14 mouse cellular contexts compared by ENCODE assay signal in the genomic region with DNA sequence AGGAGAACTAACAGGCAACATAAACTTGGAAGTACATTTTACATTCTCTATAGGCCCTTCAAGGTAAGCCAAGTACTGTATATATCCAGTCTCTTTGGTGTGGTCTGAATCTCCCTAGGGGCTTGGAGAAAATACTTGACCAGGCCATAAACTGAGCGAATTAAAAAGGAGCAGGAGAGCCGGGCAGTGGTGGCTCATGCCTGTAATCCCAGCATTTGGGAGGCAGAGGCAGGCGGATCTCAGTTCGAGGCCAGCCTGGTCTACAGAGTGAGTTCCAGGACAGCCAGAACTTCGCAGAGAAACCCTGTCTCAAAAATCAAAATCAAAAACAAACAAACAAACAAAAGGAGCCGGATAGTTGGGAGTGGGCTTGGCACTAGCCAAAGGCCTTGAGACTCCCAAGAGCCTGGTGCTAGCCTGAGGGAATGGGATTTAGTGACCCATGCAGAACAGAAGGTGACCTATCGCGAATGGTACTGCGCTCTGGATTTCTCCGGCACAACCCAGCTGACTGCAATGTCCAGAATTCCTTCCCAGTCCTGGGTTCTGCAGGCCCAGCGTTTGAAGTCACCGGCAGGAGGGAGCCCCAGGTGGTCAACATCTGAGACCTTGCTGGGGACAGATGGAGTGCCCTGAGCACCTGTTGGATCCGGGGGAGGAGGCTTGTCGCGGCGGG. TPM values are rescaled to one million over a fixed set of nuclear protein-coding genes. Genes with fewer than 3 reads are reported as not detected.
DNase-seq lines count a peak whose midpoint lies in the region; ATAC-seq lines count a peak whose summit lies in the region.
"Had no signal": no experiment of that assay in that cellular context is flagged by ENCODE, and none has a peak within 500 bp of the region (broad histone marks: within the 10 kb centered on the region; RNA-seq: fewer than 3 reads in every experiment).

No protein-coding gene starts in this region.

- H3K9me3 ChIP-seq in forebrain, embryonic 10.5 days: no peaks in the 10 kb centered on the region
- H3K9me3 ChIP-seq in forebrain, embryonic 11.5 days (ENCODE audit: control insufficient read depth, low read length): no peaks in the 10 kb centered on the region
- no peaks in the 10 kb centered on the region for H3K9me3 ChIP-seq in hindbrain, embryonic 10.5 days
- no peaks in the 10 kb centered on the region for H3K9me3 ChIP-seq in hindbrain, embryonic 16.5 days (ENCODE audit: control insufficient read depth, low read length)
- H3K9me3 ChIP-seq in megakaryocyte, embryonic 14.5 days: no peaks in the 10 kb centered on the region
- H3K9me3 ChIP-seq in liver, embryonic 15.5 days (replicated peaks): no peaks in the 10 kb centered on the region
- H3K9me3 ChIP-seq: neural tube, embryonic 15.5 days had no signal

- no peak overlapping the region for H3K4me2 ChIP-seq in forebrain, embryonic 11.5 days (ENCODE audit: low read depth, low read length, severe bottlenecking)
- H3K4me2 ChIP-seq in hindbrain, embryonic 16.5 days (ENCODE audit: low read length): no peak overlapping the region
- peak overlapping the region; percentile 35; the same call in 1 of the 2 replicates for H3K4me2 ChIP-seq in liver, embryonic 15.5 days
- H3K4me2 ChIP-seq: neural tube, embryonic 15.5 days had no signal

- no peaks in the 10 kb centered on the region for H3K36me3 ChIP-seq in forebrain, embryonic 10.5 days (replicated peaks)
- no peaks in the 10 kb centered on the region for H3K36me3 ChIP-seq in forebrain, embryonic 11.5 days (ENCODE audit: control insufficient read depth, insufficient read depth, low read length)
- H3K36me3 ChIP-seq in hindbrain, embryonic 10.5 days: no peaks in the 10 kb centered on the region
- H3K36me3 ChIP-seq in hindbrain, embryonic 16.5 days (ENCODE audit: control insufficient read depth, insufficient read depth, low read length): no peaks in the 10 kb centered on the region
- peaks cover 8% of the 10 kb centered on the region for H3K36me3 ChIP-seq in megakaryocyte, embryonic 14.5 days (replicated peaks; ENCODE audit: low read length)
- H3K36me3 ChIP-seq in liver, embryonic 15.5 days (replicated peaks): no peaks in the 10 kb centered on the region
- H3K36me3 ChIP-seq: neural tube, embryonic 15.5 days had no signal

- no peak for ATAC-seq in forebrain, embryonic 11.5 days (replicated peaks; ENCODE audit: low FRiP score)
- ATAC-seq in hindbrain, embryonic 16.5 days: no peak
- no peak for ATAC-seq in megakaryocyte, adult 5-6 weeks (ENCODE audit: poor library complexity, severe bottlenecking)
- no peak for ATAC-seq in liver, embryonic 15.5 days (ENCODE audit: insufficient read depth)

- H3K4me3 ChIP-seq in forebrain, embryonic 10.5 days: peak overlapping the region; percentile 31; the same call in 1 of the 2 replicates
- H3K4me3 ChIP-seq in forebrain, embryonic 11.5 days (ENCODE audit: low read depth, low read length): no peak overlapping the region
- peak overlapping the region; percentile 16; the same call in 1 of the 2 replicates for H3K4me3 ChIP-seq in hindbrain, embryonic 10.5 days
- no peak overlapping the region for H3K4me3 ChIP-seq in hindbrain, embryonic 16.5 days (ENCODE audit: low read length)
- H3K4me3 ChIP-seq in megakaryocyte, embryonic 14.5 days (replicated peaks): peak overlapping the region; percentile 23
- no peak overlapping the region for H3K4me3 ChIP-seq in liver, embryonic 15.5 days (replicated peaks)
- H3K4me3 ChIP-seq: heart, adult 2 months; layer of hippocampus, adult 2 months; left cerebral cortex, adult 2 months; neural tube, embryonic 15.5 days had no signal

- peak overlapping the region; percentile 21; the same call in 1 of the 2 replicates for H3K27ac ChIP-seq in forebrain, embryonic 10.5 days
- no peak overlapping the region for H3K27ac ChIP-seq in forebrain, embryonic 11.5 days (ENCODE audit: low read depth, low read length)
- no peak overlapping the region for H3K27ac ChIP-seq in hindbrain, embryonic 10.5 days
- H3K27ac ChIP-seq in hindbrain, embryonic 16.5 days (ENCODE audit: low read depth, low read length): no peak overlapping the region
- no peak overlapping the region for H3K27ac ChIP-seq in liver, embryonic 15.5 days (replicated peaks)
- H3K27ac ChIP-seq: heart, adult 2 months; layer of hippocampus, adult 2 months; left cerebral cortex, adult 2 months; neural tube, embryonic 15.5 days had no signal

- no peak overlapping the region for H3K9ac ChIP-seq in forebrain, embryonic 11.5 days (ENCODE audit: low read length)
- H3K9ac ChIP-seq in hindbrain, embryonic 16.5 days (ENCODE audit: low read depth, low read length): no peak overlapping the region
- H3K9ac ChIP-seq in liver, embryonic 15.5 days: no peak overlapping the region
- H3K9ac ChIP-seq: neural tube, embryonic 15.5 days had no signal

- peaks cover 36% of the 10 kb centered on the region for H3K4me1 ChIP-seq in forebrain, embryonic 10.5 days
- peaks cover 11% of the 10 kb centered on the region; the same call in 1 of the 2 replicates for H3K4me1 ChIP-seq in forebrain, embryonic 11.5 days (replicated peaks; ENCODE audit: control insufficient read depth, insufficient read depth, low read length)
- H3K4me1 ChIP-seq in hindbrain, embryonic 10.5 days (replicated peaks): peaks cover 37% of the 10 kb centered on the region
- peaks cover 3% of the 10 kb centered on the region; the same call in 1 of the 2 replicates for H3K4me1 ChIP-seq in hindbrain, embryonic 16.5 days (ENCODE audit: control insufficient read depth, insufficient read depth, low read depth, low read length)
- peaks cover 25% of the 10 kb centered on the region for H3K4me1 ChIP-seq in megakaryocyte, embryonic 14.5 days
- peaks cover 24% of the 10 kb centered on the region for H3K4me1 ChIP-seq in liver, embryonic 15.5 days (replicated peaks)
- H3K4me1 ChIP-seq: neural tube, embryonic 15.5 days had no signal

- 50% methylated on average over 16 of the region's 16 CpGs for WGBS in forebrain, embryonic 10.5 days
- 44% methylated on average over 16 of the region's 16 CpGs for WGBS in forebrain, embryonic 11.5 days
- 41% methylated on average over 16 of the region's 16 CpGs for WGBS in hindbrain, embryonic 10.5 days
- 40% methylated on average over 16 of the region's 16 CpGs for WGBS in hindbrain, embryonic 16.5 days
- WGBS in liver, embryonic 15.5 days (ENCODE audit: insufficient replicate concordance): 59% methylated on average over 16 of the region's 16 CpGs

- H3K27me3 ChIP-seq in forebrain, embryonic 10.5 days (ENCODE audit: poor library complexity, severe bottlenecking): peaks cover 11% of the 10 kb centered on the region; the same call in 1 of the 2 replicates
- no peaks in the 10 kb centered on the region; the same call in 1 of the 2 replicates for H3K27me3 ChIP-seq in forebrain, embryonic 11.5 days (ENCODE audit: control insufficient read depth, insufficient read depth, low read length)
- H3K27me3 ChIP-seq in hindbrain, embryonic 10.5 days (ENCODE audit: insufficient read depth, poor library complexity, severe bottlenecking): peaks cover 8% of the 10 kb centered on the region; the same call in 1 of the 2 replicates
- H3K27me3 ChIP-seq in hindbrain, embryonic 16.5 days (replicated peaks; ENCODE audit: control insufficient read depth, insufficient read depth, low read length): no peaks in the 10 kb centered on the region
- H3K27me3 ChIP-seq in megakaryocyte, embryonic 14.5 days (replicated peaks): no peaks in the 10 kb centered on the region
- no peaks in the 10 kb centered on the region for H3K27me3 ChIP-seq in liver, embryonic 15.5 days
- H3K27me3 ChIP-seq: CH12.LX; neural tube, embryonic 15.5 days had no signal

- DNase-seq in forebrain, embryonic 10.5 days (ENCODE audit: extremely low spot score, low spot score): no peak
- DNase-seq in forebrain, embryonic 11.5 days (ENCODE audit: low spot score): no peak
- DNase-seq in hindbrain, embryonic 10.5 days (ENCODE audit: low spot score): peak; percentile 28
- no peak for DNase-seq in ovary, postnatal 10 days (ENCODE audit: low spot score)

RNA-seq across cellular contexts. Expression of gene B3gnt7, which starts 10.6 kb away (rescaled TPM):
- 4.5 and 4.9 TPM in 2 replicates for polyA plus RNA-seq in forebrain, embryonic 10.5 days (2016; fragmentation: Nextera tagmentation; extraction: Ambion mirVana)
- polyA plus RNA-seq in forebrain, embryonic 11.5 days (2014; fragmentation: Nextera tagmentation; extraction: Ambion mirVana): 3.7 and 3.9 TPM in 2 replicates
- 3.4 and 4.0 TPM in 2 replicates for polyA plus RNA-seq in hindbrain, embryonic 10.5 days (2016; fragmentation: Nextera tagmentation; extraction: Ambion mirVana)
- 9.9 and 10.6 TPM in 2 replicates for polyA plus RNA-seq in hindbrain, embryonic 16.5 days (2015; fragmentation: Nextera tagmentation; extraction: Ambion mirVana)
- polyA plus RNA-seq in megakaryocyte, embryonic 14.5 days (2012; ENCODE audit: insufficient read depth, low replicate concordance): 3.7 and 8.8 TPM in 2 replicates
- total RNA-seq in megakaryocyte, adult 5-6 weeks (2015): 0.27 and 0.36 TPM in 2 replicates
- not detected in 2 replicates for total RNA-seq in megakaryocyte, adult 5-6 weeks (2017)
- 0.79 and 0.92 TPM in 2 replicates for polyA plus RNA-seq in liver, embryonic 15.5 days (2015; fragmentation: Nextera tagmentation; extraction: Ambion mirVana)
- total RNA-seq: gastrocnemius, adult 18-20 months had no signal

RNA-seq across cellular contexts. Expression of gene Ncl, which starts 46.0 kb away (rescaled TPM):
- polyA plus RNA-seq in forebrain, embryonic 10.5 days (2016; fragmentation: Nextera tagmentation; extraction: Ambion mirVana): 644 and 705 TPM in 2 replicates
- polyA plus RNA-seq in forebrain, embryonic 11.5 days (2014; fragmentation: Nextera tagmentation; extraction: Ambion mirVana): 410 and 411 TPM in 2 replicates
- 270 and 478 TPM in 2 replicates for polyA plus RNA-seq in hindbrain, embryonic 10.5 days (2016; fragmentation: Nextera tagmentation; extraction: Ambion mirVana)
- 205 and 214 TPM in 2 replicates for polyA plus RNA-seq in hindbrain, embryonic 16.5 days (2015; fragmentation: Nextera tagmentation; extraction: Ambion mirVana)
- 70.4 and 932 TPM in 2 replicates for polyA plus RNA-seq in megakaryocyte, embryonic 14.5 days (2012; ENCODE audit: insufficient read depth, low replicate concordance)
- 150 and 167 TPM in 2 replicates for total RNA-seq in megakaryocyte, adult 5-6 weeks (2015)
- 156 and 194 TPM in 2 replicates for total RNA-seq in megakaryocyte, adult 5-6 weeks (2017)
- polyA plus RNA-seq in liver, embryonic 15.5 days (2015; fragmentation: Nextera tagmentation; extraction: Ambion mirVana): 175 and 198 TPM in 2 replicates

Comparison
In these comparisons a context has a peak if more than half of its experiments do, and no peak if none do; other contexts are left out.
1. H3K4me3 ChIP-seq: peak in forebrain, embryonic 10.5 days (single experiment), hindbrain, embryonic 10.5 days (single experiment) and megakaryocyte, embryonic 14.5 days (single experiment); none in forebrain, embryonic 11.5 days (single experiment), hindbrain, embryonic 16.5 days (single experiment) and liver, embryonic 15.5 days (single experiment).